Mouse (Mus musculus) midbrain, embryonic 11.5 days (tissue): ENCODE results near the gene Kpna3. TPM values are rescaled to one million over a fixed set of nuclear protein-coding genes. Genes with fewer than 3 reads are reported as not detected.
A peak's percentile ranks its signal among the peaks of the same experiment; 100 is the strongest.

Experiments used
- ATAC-seq: fragments of 200-750 bp; cut with Nextera tagmentation; 2 replicates; pipeline ENCODE4 v1.8.0; 2017; ENCODE audit warnings: moderate TSS enrichment, moderate library complexity; ENCODE audit not compliant: low FRiP score
- DNase-seq: peaks from one replicate; pipeline ENCODE4 v3.0.0; 2015; ENCODE audit warnings: low spot score; ENCODE audit errors: missing footprints
- H3K27ac ChIP-seq: fragments of 300-500 bp; sonication (generic); 2 replicates; pipeline ENCODE4 v1.5.1; 2014; ENCODE audit warnings: low read depth, low read length
- H3K27me3 ChIP-seq: fragments of 300-500 bp; sonication (generic); 2 replicates; pipeline ENCODE4 v1.6.1; 2014; ENCODE audit warnings: mild to moderate bottlenecking, low read length, moderate library complexity, mixed read lengths; ENCODE audit not compliant: control insufficient read depth, insufficient read depth
- H3K36me3 ChIP-seq: fragments of 300-500 bp; sonication (generic); 2 replicates; pipeline ENCODE4 v1.6.1; 2014; ENCODE audit warnings: mild to moderate bottlenecking, low read length, moderate library complexity, mixed read lengths; ENCODE audit not compliant: control insufficient read depth, insufficient read depth
- H3K4me1 ChIP-seq: fragments of 300-500 bp; sonication (generic); 2 replicates; pipeline ENCODE4 v1.6.1; 2014; ENCODE audit warnings: low read length; ENCODE audit not compliant: control insufficient read depth, insufficient read depth
- H3K4me2 ChIP-seq: fragments of 300-500 bp; sonication (generic); 2 replicates; pipeline ENCODE4 v1.6.1; 2014; ENCODE audit warnings: mild to moderate bottlenecking, moderate library complexity
- H3K4me3 ChIP-seq: fragments of 300-500 bp; sonication (generic); 2 replicates; pipeline ENCODE4 v1.5.1; 2014; ENCODE audit warnings: low read depth, low read length
- H3K9ac ChIP-seq: fragments of 300-500 bp; sonication (generic); 2 replicates; pipeline ENCODE4 v1.6.1; 2014; ENCODE audit warnings: low read length
- H3K9me3 ChIP-seq: fragments of 300-500 bp; sonication (generic); 2 replicates; pipeline ENCODE4 v1.6.1; 2016; ENCODE audit warnings: low read length; ENCODE audit not compliant: control insufficient read depth
- WGBS: fragments of 180-500 bp; shearing (Covaris S2); extraction: QIAGEN DNeasy Blood & Tissue Kit; methylation state at CpG from one replicate; pipeline ENCODE4 v1.1.7; 2014; 5-methylcytosine and 5-hydroxymethylcytosine counted together
- polyA plus RNA-seq: library from polyadenylated mRNA; unstranded; fragments of >200 nt; fragmentation: Nextera tagmentation; extraction: Ambion mirVana; gene quantifications from 2 replicates; pipeline ENCODE4 v1.2.1, GENCODE M21; 2014

Kpna3 gene
- polyA plus RNA-seq, result 110 and 116 TPM in 2 replicates

- peak; percentile 97 for ATAC-seq
- DNase-seq, result peak; percentile 100
- peaks cover 12% of the 10 kb centered on the region for H3K4me1 ChIP-seq
- H3K27me3 ChIP-seq, result no peaks in the 10 kb centered on the region
- H3K27ac ChIP-seq, result peak within 1 kb of the TSS; percentile 96
- peak within 1 kb of the TSS; percentile 87 for H3K4me3 ChIP-seq
- no peaks in the 10 kb centered on the region for H3K9me3 ChIP-seq
- H3K36me3 ChIP-seq, result no peaks in the 10 kb centered on the region
- peak within 1 kb of the TSS; percentile 68 for H3K4me2 ChIP-seq
- 0% methylated on average over 78 of the region's 85 CpGs for WGBS
- peak within 1 kb of the TSS; percentile 81 for H3K9ac ChIP-seq
Observed at GRCm38 (mm10) chr14:61439661-61440559, at the start of gene Kpna3. Kpna3 (minus strand) TSS chr14:61439874.

- ATAC-seq, result no peak
- DNase-seq, result no peak
- H3K4me2 ChIP-seq, result no peak overlapping the region
- no peaks in the 10 kb centered on the region for H3K4me1 ChIP-seq
- H3K4me3 ChIP-seq, result no peak overlapping the region
- no peaks in the 10 kb centered on the region for H3K36me3 ChIP-seq
- no peak overlapping the region for H3K27ac ChIP-seq
- 74% methylated on average over 2 of the region's 2 CpGs for WGBS
- H3K9me3 ChIP-seq, result no peaks in the 10 kb centered on the region
- no peaks in the 10 kb centered on the region for H3K27me3 ChIP-seq
- no peak overlapping the region for H3K9ac ChIP-seq
Observed at GRCm38 (mm10) chr14:61460365-61460764, 20.7 kb upstream of the Kpna3 start.

- no peaks in the 10 kb centered on the region for H3K36me3 ChIP-seq
Observed at GRCm38 (mm10) chr14:61457468-61457867, 17.8 kb upstream of the Kpna3 start.

GRCm38 (mm10) chr14:61455571-61455970 is 15.9 kb upstream of the Kpna3 start:
- Histone ChIP-seq H3K4me1 (no peaks in the 10 kb centered on the region), H3K36me3 (no peaks in the 10 kb centered on the region), H3K27ac (no peak overlapping the region), H3K27me3 (no peaks in the 10 kb centered on the region), H3K4me2 (no peak overlapping the region), H3K9ac (no peak overlapping the region), H3K4me3 (no peak overlapping the region), H3K9me3 (no peaks in the 10 kb centered on the region)
- ATAC-seq (no peak), DNase-seq (no peak)
- 64% methylated on average over 3 of the region's 3 CpGs for whole genome bisulfite sequencing

More at GRCm38 (mm10) chr14:61457468-61457867, 17.8 kb upstream of the Kpna3 start:
- Histone ChIP-seq H3K9ac (no peak overlapping the region; the same call in 1 of the 2 replicates), H3K4me1 (no peaks in the 10 kb centered on the region), H3K9me3 (no peaks in the 10 kb centered on the region), H3K4me3 (no peak overlapping the region), H3K27me3 (no peaks in the 10 kb centered on the region), H3K27ac (no peak overlapping the region), H3K4me2 (no peak overlapping the region)
- 73% methylated on average over 6 of the region's 6 CpGs for WGBS
- ATAC-seq, result no peak
- DNase-seq, result no peak

GRCm38 (mm10) chr14:61453032-61453431 is 13.4 kb upstream of the Kpna3 start:
- peak; percentile 80 for DNase-seq
- H3K36me3 ChIP-seq, result no peaks in the 10 kb centered on the region
- H3K4me2 ChIP-seq, result no peak overlapping the region
- no peak overlapping the region for H3K9ac ChIP-seq
- ATAC-seq, result no peak
- no peaks in the 10 kb centered on the region for H3K27me3 ChIP-seq
- H3K4me3 ChIP-seq, result no peak overlapping the region
- no peak overlapping the region for H3K27ac ChIP-seq
- 87% methylated on average over 4 of the region's 4 CpGs for WGBS
- no peaks in the 10 kb centered on the region for H3K4me1 ChIP-seq
- H3K9me3 ChIP-seq, result no peaks in the 10 kb centered on the region

- no peaks in the 10 kb centered on the region for H3K36me3 ChIP-seq
- no peaks in the 10 kb centered on the region for H3K27me3 ChIP-seq
- DNase-seq, result no peak
- H3K9me3 ChIP-seq, result no peaks in the 10 kb centered on the region
- H3K9ac ChIP-seq, result no peak overlapping the region
- no peak overlapping the region for H3K4me2 ChIP-seq
- no peaks in the 10 kb centered on the region for H3K4me1 ChIP-seq
- ATAC-seq, result no peak
- 72% methylated on average over 6 of the region's 6 CpGs for WGBS
- no peak overlapping the region for H3K27ac ChIP-seq
- H3K4me3 ChIP-seq, result no peak overlapping the region
Observed at GRCm38 (mm10) chr14:61452481-61452880, 12.8 kb upstream of the Kpna3 start.

GRCm38 (mm10) chr14:61447775-61448174 is 8.1 kb upstream of the Kpna3 start:
- Histone ChIP-seq H3K9ac (no peak overlapping the region), H3K4me1 (no peaks in the 10 kb centered on the region), H3K4me2 (no peak overlapping the region), H3K27ac (no peak overlapping the region), H3K27me3 (no peaks in the 10 kb centered on the region), H3K9me3 (no peaks in the 10 kb centered on the region), H3K36me3 (no peaks in the 10 kb centered on the region), H3K4me3 (no peak overlapping the region)
- WGBS, result 93% methylated on average over 6 of the region's 6 CpGs
- DNase-seq (no peak), ATAC-seq (no peak)

GRCm38 (mm10) chr14:61439141-61439660 is 473 bp downstream of the Kpna3 start:
- DNase-seq (peak; percentile 92), ATAC-seq (peak; percentile 80)
- Histone ChIP-seq H3K27me3 (no peaks in the 10 kb centered on the region), H3K9me3 (no peaks in the 10 kb centered on the region), H3K27ac (peak overlapping the region; percentile 96), H3K36me3 (no peaks in the 10 kb centered on the region), H3K9ac (peak overlapping the region; percentile 81), H3K4me3 (peak overlapping the region; percentile 87), H3K4me1 (peaks cover 12% of the 10 kb centered on the region), H3K4me2 (peak overlapping the region; percentile 68)
- WGBS, result under 1% methylated on average over 47 of the region's 62 CpGs
